In the genomic region with DNA sequence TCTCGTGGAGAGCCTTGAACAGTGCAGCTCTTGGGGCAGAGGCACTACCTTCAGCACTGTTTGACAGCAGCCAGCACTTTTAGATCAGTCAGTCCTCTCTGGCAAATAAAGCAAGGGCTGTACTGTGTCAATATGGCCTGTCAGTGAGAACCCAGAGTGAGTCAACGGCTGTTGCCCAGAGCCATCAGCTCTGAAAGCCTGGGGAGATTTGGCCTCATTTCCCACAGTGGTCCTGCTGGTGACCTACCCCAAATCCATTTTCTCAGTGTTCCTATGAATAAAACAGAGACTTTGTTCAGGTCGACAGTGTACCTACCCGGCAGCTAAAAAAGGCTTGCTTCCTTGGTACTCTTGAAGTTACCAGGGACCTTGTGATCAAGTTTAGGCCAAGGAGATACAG, we compare ENCODE assay signal across 23 mouse cellular contexts. TPM values are rescaled to one million over a fixed set of nuclear protein-coding genes. Genes with fewer than 3 reads are reported as not detected.
DNase-seq lines count a peak whose midpoint lies in the region; ATAC-seq and TF ChIP-seq lines count a peak whose summit lies in the region.
"Had no signal": no experiment of that assay in that cellular context is flagged by ENCODE, and none has a peak within 500 bp of the region (broad histone marks: within the 10 kb centered on the region; RNA-seq: fewer than 3 reads in every experiment).

No protein-coding gene starts in this region.

- no peaks in the 10 kb centered on the region for H3K36me3 ChIP-seq in forebrain, postnatal 0 days (ENCODE audit: insufficient read depth)
- H3K36me3 ChIP-seq in forebrain, embryonic 11.5 days (ENCODE audit: control insufficient read depth, insufficient read depth, low read length) = no peaks in the 10 kb centered on the region
- H3K36me3 ChIP-seq in liver, embryonic 16.5 days (ENCODE audit: control insufficient read depth, insufficient read depth) = no peaks in the 10 kb centered on the region
- H3K36me3 ChIP-seq in liver, postnatal 0 days (replicated peaks; ENCODE audit: insufficient read depth, low read length) = no peaks in the 10 kb centered on the region
- H3K36me3 ChIP-seq in midbrain, embryonic 10.5 days = no peaks in the 10 kb centered on the region
- H3K36me3 ChIP-seq: heart, embryonic 13.5 days; limb, embryonic 12.5 days; liver, embryonic 15.5 days; midbrain, embryonic 12.5 days; neural tube, embryonic 12.5 days had no signal

- no peak for TF ChIP-seq CTCF in forebrain, postnatal 0 days (IDR thresholded peaks at IDR 0.05; ENCODE audit: low read depth)
- no peak for TF ChIP-seq CTCF in liver, postnatal 0 days (IDR thresholded peaks at IDR 0.05; ENCODE audit: low read depth)

- peak; percentile 19; the same call in 1 of the 2 replicates for ATAC-seq in forebrain, postnatal 0 days
- no peak for ATAC-seq in forebrain, embryonic 11.5 days (replicated peaks; ENCODE audit: low FRiP score)
- peak; percentile 27; the same call in 1 of the 2 replicates for ATAC-seq in liver, embryonic 16.5 days (ENCODE audit: low read depth)
- ATAC-seq in liver, postnatal 0 days = no peak
- ATAC-seq: CD4-positive, CD25-positive, alpha-beta regulatory T cell, adult 4 months; forebrain, embryonic 14.5 days had no signal

- no peak overlapping the region for H3K4me3 ChIP-seq in forebrain, postnatal 0 days (ENCODE audit: low read depth, low read length)
- H3K4me3 ChIP-seq in forebrain, embryonic 11.5 days (ENCODE audit: low read depth, low read length) = no peak overlapping the region
- H3K4me3 ChIP-seq in liver, embryonic 16.5 days (ENCODE audit: low read depth, low read length) = no peak overlapping the region
- no peak overlapping the region for H3K4me3 ChIP-seq in liver, postnatal 0 days (ENCODE audit: low read depth, low read length)
- no peak overlapping the region for H3K4me3 ChIP-seq in midbrain, embryonic 10.5 days
- H3K4me3 ChIP-seq: heart, embryonic 13.5 days; limb, embryonic 12.5 days; liver, embryonic 15.5 days; midbrain, embryonic 12.5 days; myocyte; neural tube, embryonic 12.5 days had no signal

- no peak for DNase-seq in forebrain, postnatal 0 days
- DNase-seq in forebrain, embryonic 11.5 days (ENCODE audit: low spot score) = no peak
- no peak for DNase-seq in liver, postnatal 0 days
- DNase-seq in cerebellum, postnatal 10 days = peak; percentile 62 to 65
- no peak for DNase-seq in heart, postnatal 4 days
- DNase-seq in midbrain, embryonic 10.5 days (ENCODE audit: low spot score) = no peak
- DNase-seq: adrenal gland, postnatal 25 days; heart, postnatal 10 days; kidney, adult 18-20 months; kidney, postnatal 36 days; right cerebral cortex, postnatal 4 days; thymus, adult 18-20 months; thymus, postnatal 36 days had no signal

- no peaks in the 10 kb centered on the region for H3K9me3 ChIP-seq in forebrain, postnatal 0 days (ENCODE audit: low read length)
- no peaks in the 10 kb centered on the region for H3K9me3 ChIP-seq in forebrain, embryonic 11.5 days (ENCODE audit: control insufficient read depth, low read length)
- no peaks in the 10 kb centered on the region for H3K9me3 ChIP-seq in liver, embryonic 16.5 days (replicated peaks; ENCODE audit: control insufficient read depth, low read length)
- H3K9me3 ChIP-seq in liver, postnatal 0 days (ENCODE audit: low read length) = no peaks in the 10 kb centered on the region
- no peaks in the 10 kb centered on the region for H3K9me3 ChIP-seq in midbrain, embryonic 10.5 days (replicated peaks)
- H3K9me3 ChIP-seq: heart, embryonic 13.5 days; limb, embryonic 12.5 days; liver, embryonic 15.5 days; midbrain, embryonic 12.5 days; neural tube, embryonic 12.5 days had no signal

- H3K9ac ChIP-seq in forebrain, postnatal 0 days = no peak overlapping the region
- H3K9ac ChIP-seq in forebrain, embryonic 11.5 days (ENCODE audit: low read length) = no peak overlapping the region
- no peak overlapping the region for H3K9ac ChIP-seq in liver, embryonic 16.5 days (ENCODE audit: low read depth, low read length)
- H3K9ac ChIP-seq in liver, postnatal 0 days (replicated peaks) = no peak overlapping the region
- H3K9ac ChIP-seq: heart, embryonic 13.5 days; limb, embryonic 12.5 days; liver, embryonic 15.5 days; midbrain, embryonic 12.5 days; neural tube, embryonic 12.5 days had no signal

- 64% methylated on average over 4 of the region's 4 CpGs for WGBS in forebrain, postnatal 0 days
- 73% methylated on average over 4 of the region's 4 CpGs for WGBS in forebrain, embryonic 11.5 days
- 46% methylated on average over 4 of the region's 4 CpGs for WGBS in liver, embryonic 16.5 days (ENCODE audit: insufficient replicate concordance)
- WGBS in liver, postnatal 0 days (ENCODE audit: insufficient replicate concordance) = 65% methylated on average over 4 of the region's 4 CpGs
- 84% methylated on average over 4 of the region's 4 CpGs for WGBS in midbrain, embryonic 10.5 days

- H3K27ac ChIP-seq in forebrain, postnatal 0 days (ENCODE audit: low read depth, low read length) = no peak overlapping the region
- H3K27ac ChIP-seq in forebrain, embryonic 11.5 days (ENCODE audit: low read depth, low read length) = no peak overlapping the region
- no peak overlapping the region for H3K27ac ChIP-seq in liver, embryonic 16.5 days (ENCODE audit: low read length)
- H3K27ac ChIP-seq in liver, postnatal 0 days (ENCODE audit: low read depth) = no peak overlapping the region
- H3K27ac ChIP-seq in midbrain, embryonic 10.5 days (replicated peaks) = no peak overlapping the region
- H3K27ac ChIP-seq: heart, embryonic 13.5 days; limb, embryonic 12.5 days; liver, embryonic 15.5 days; midbrain, embryonic 12.5 days; neural tube, embryonic 12.5 days; stomach, postnatal 0 days had no signal

- no peaks in the 10 kb centered on the region for H3K27me3 ChIP-seq in forebrain, postnatal 0 days (ENCODE audit: insufficient read depth, low read length)
- no peaks in the 10 kb centered on the region for H3K27me3 ChIP-seq in forebrain, embryonic 11.5 days (ENCODE audit: control insufficient read depth, insufficient read depth, low read length)
- no peaks in the 10 kb centered on the region for H3K27me3 ChIP-seq in liver, embryonic 16.5 days (ENCODE audit: control insufficient read depth, insufficient read depth, low read depth, low read length)
- no peaks in the 10 kb centered on the region for H3K27me3 ChIP-seq in liver, postnatal 0 days (ENCODE audit: insufficient read depth, low read length)
- H3K27me3 ChIP-seq in midbrain, embryonic 10.5 days (ENCODE audit: low read depth, poor library complexity, severe bottlenecking) = no peaks in the 10 kb centered on the region
- H3K27me3 ChIP-seq: heart, embryonic 13.5 days; limb, embryonic 12.5 days; liver, embryonic 15.5 days; midbrain, embryonic 12.5 days; neural tube, embryonic 12.5 days had no signal

- no peak overlapping the region for H3K4me2 ChIP-seq in forebrain, postnatal 0 days (ENCODE audit: low read depth)
- no peak overlapping the region for H3K4me2 ChIP-seq in forebrain, embryonic 11.5 days (ENCODE audit: low read depth, low read length, severe bottlenecking)
- no peak overlapping the region for H3K4me2 ChIP-seq in liver, embryonic 16.5 days (ENCODE audit: low read depth, low read length)
- H3K4me2 ChIP-seq in liver, postnatal 0 days (ENCODE audit: low read depth, low read length) = no peak overlapping the region
- H3K4me2 ChIP-seq: heart, embryonic 13.5 days; limb, embryonic 12.5 days; liver, embryonic 15.5 days; midbrain, embryonic 12.5 days; neural tube, embryonic 12.5 days had no signal

- peaks cover 6% of the 10 kb centered on the region; the same call in 1 of the 2 replicates for H3K4me1 ChIP-seq in forebrain, postnatal 0 days (ENCODE audit: insufficient read depth)
- H3K4me1 ChIP-seq in forebrain, embryonic 11.5 days (replicated peaks; ENCODE audit: control insufficient read depth, insufficient read depth, low read length) = no peaks in the 10 kb centered on the region
- H3K4me1 ChIP-seq in liver, embryonic 16.5 days (ENCODE audit: control insufficient read depth, low read depth, low read length) = no peaks in the 10 kb centered on the region
- no peaks in the 10 kb centered on the region for H3K4me1 ChIP-seq in liver, postnatal 0 days (ENCODE audit: insufficient read depth)
- peaks cover 4% of the 10 kb centered on the region; the same call in 1 of the 2 replicates for H3K4me1 ChIP-seq in midbrain, embryonic 10.5 days
- H3K4me1 ChIP-seq: heart, embryonic 13.5 days; liver, embryonic 15.5 days; midbrain, embryonic 12.5 days had no signal

- TF ChIP-seq EP300 in liver, postnatal 0 days (IDR thresholded peaks at IDR 0.05; ENCODE audit: low read depth) = no peak

RNA-seq across cellular contexts. Expression of gene Tmem177, which starts 21.1 kb away (rescaled TPM):
- total RNA-seq in forebrain, postnatal 0 days (2014; rRNA removed) = 6.9 and 7.2 TPM in 2 replicates
- 4.1 and 5.4 TPM in 2 replicates for polyA plus RNA-seq in forebrain, postnatal 0 days (2015; fragmentation: Nextera tagmentation; extraction: Ambion mirVana)
- 9.5 and 10.6 TPM in 2 replicates for polyA plus RNA-seq in forebrain, embryonic 11.5 days (2014; fragmentation: Nextera tagmentation; extraction: Ambion mirVana)
- 4.0 and 4.2 TPM in 2 replicates for polyA plus RNA-seq in liver, embryonic 16.5 days (2015; fragmentation: Nextera tagmentation; extraction: Ambion mirVana)
- polyA plus RNA-seq in liver, postnatal 0 days (2015; fragmentation: Nextera tagmentation; extraction: Ambion mirVana) = 2.2 and 2.8 TPM in 2 replicates
- total RNA-seq in heart, postnatal 4 days (2021) = 1 to 10 TPM; 7.3 to 8.3 TPM
- 12.5 and 13.2 TPM in 2 replicates for polyA plus RNA-seq in midbrain, embryonic 10.5 days (2016; fragmentation: Nextera tagmentation; extraction: Ambion mirVana)

RNA-seq across cellular contexts. Expression of gene Ptpn4, which starts 54.5 kb away (rescaled TPM):
- total RNA-seq in forebrain, postnatal 0 days (2014; rRNA removed) = 40.1 and 41.4 TPM in 2 replicates
- polyA plus RNA-seq in forebrain, postnatal 0 days (2015; fragmentation: Nextera tagmentation; extraction: Ambion mirVana) = 2.6 and 6.2 TPM in 2 replicates
- polyA plus RNA-seq in forebrain, embryonic 11.5 days (2014; fragmentation: Nextera tagmentation; extraction: Ambion mirVana) = 12.1 and 19.4 TPM in 2 replicates
- 1.2 and 1.5 TPM in 2 replicates for polyA plus RNA-seq in liver, embryonic 16.5 days (2015; fragmentation: Nextera tagmentation; extraction: Ambion mirVana)
- 1.7 and 1.8 TPM in 2 replicates for polyA plus RNA-seq in liver, postnatal 0 days (2015; fragmentation: Nextera tagmentation; extraction: Ambion mirVana)
- 10 to 100 TPM; 25.3 to 26.9 TPM for total RNA-seq in heart, postnatal 4 days (2021)
- polyA plus RNA-seq in midbrain, embryonic 10.5 days (2016; fragmentation: Nextera tagmentation; extraction: Ambion mirVana) = 7.3 and 7.9 TPM in 2 replicates

Comparison
In these comparisons a context has a peak if more than half of its experiments do, and no peak if none do; other contexts are left out.
1. ATAC-seq: peak in forebrain, postnatal 0 days (single experiment) and liver, embryonic 16.5 days (single experiment); none in forebrain, embryonic 11.5 days (single experiment) and liver, postnatal 0 days (single experiment).
2. DNase-seq: peak in cerebellum, postnatal 10 days (2 of 2); none in forebrain, postnatal 0 days (single experiment), forebrain, embryonic 11.5 days (single experiment), liver, postnatal 0 days (single experiment), heart, postnatal 4 days (single experiment) and midbrain, embryonic 10.5 days (single experiment).